Mouse (Mus musculus) frontal cortex, adult (tissue): ENCODE measurements around the gene Dlx4.

Source experiments
- ATAC-seq: cut with Nextera tagmentation; 2 replicates; pipeline ENCODE4 v1.9.2; 2017; ENCODE audit warnings: mild to moderate bottlenecking, moderate library complexity, mixed read lengths; ENCODE audit not compliant: low TSS enrichment

The Dlx4 gene

DNA sequence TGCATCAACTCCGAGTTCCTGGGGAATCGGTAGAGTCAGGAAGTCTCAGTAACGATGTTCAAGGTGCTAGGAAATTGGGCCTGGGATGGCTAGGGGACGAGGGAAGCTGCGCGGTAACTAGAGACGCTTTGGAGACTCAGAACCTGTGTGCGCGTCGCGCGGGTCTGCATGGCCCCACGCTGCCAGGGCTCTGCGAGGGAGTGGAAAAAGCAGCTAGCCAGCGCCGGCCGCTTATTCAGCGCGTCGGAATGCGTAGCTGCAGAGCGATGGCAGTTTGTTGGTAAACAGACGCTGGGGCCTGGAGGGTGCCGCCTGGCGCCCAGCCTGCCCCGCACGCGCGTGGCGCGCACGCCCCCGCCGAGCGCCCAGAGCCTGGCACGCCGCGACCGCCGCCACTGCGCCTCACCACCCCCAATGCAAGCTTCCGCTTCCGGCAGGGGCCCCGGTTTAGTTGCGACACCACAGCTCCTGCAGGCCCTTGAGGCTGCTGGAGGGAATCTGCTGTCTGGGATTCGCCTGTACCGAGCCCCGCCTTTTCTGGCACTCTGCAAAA, at the start of gene Dlx4:
TSS of gene Dlx4 (minus strand) at position 413 of the 553 bp plus-strand sequence.
- no peak for ATAC-seq

DNA sequence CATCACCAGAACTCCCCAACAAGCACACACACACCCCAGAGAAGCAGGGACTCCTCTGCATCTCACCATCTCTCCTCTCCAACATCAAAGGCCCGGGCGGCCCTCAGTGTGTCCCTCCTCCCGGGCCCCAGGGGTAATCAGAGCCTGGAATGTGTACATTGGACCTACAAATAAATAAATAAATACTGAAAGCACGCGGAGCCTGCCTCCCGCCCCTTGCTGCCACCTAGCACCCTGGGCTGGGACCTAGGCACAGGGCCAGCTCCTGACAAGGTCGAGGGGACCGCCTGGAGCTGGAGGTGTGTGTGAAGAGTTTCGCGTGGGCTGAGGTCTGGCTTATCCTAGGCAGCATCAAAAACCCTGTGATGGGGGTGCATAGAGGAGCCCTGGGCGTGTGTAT, 43.8 kb upstream of the Dlx4 start:
- no peak for ATAC-seq

DNA sequence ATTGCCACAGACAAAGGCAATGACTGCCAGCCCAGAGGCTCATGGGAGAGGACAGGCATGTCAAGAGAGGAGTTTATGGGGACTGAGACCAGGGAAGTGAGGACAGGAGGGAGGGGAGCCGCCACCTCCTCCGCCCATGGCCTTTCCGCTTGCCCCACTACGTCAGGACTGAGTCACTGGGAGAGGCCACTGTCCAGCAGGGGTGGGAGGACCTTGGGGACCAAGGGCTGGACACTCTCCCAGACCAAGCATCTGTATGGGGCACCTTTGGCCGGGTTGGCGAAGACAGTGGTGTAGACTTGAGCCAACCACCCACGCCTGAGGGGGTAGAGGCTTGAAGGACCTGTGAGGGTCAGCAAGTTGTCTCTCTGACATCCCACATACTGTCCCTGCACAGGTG, 40.8 kb upstream of the Dlx4 start:
- no peak for ATAC-seq

DNA sequence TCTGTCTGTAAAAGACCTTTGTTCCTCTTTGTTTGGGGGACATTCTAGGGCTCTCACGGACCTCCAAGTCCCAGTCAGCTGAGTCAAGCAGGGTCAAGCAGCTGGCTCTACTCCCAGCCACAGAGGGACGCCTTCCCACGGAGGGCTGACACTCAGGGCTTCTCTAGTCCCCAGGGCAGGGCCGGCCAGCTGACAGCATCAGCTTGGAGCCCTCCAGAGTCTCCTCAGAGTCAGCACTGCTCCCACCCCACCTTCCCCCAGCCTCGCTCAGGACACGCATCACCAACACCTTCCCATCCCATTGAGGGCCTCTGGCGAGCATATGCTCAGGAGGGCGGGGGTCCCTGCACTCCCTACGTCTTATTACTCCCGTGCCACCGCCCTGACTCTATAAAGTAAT, 39.6 kb upstream of the Dlx4 start:
- no peak for ATAC-seq

DNA sequence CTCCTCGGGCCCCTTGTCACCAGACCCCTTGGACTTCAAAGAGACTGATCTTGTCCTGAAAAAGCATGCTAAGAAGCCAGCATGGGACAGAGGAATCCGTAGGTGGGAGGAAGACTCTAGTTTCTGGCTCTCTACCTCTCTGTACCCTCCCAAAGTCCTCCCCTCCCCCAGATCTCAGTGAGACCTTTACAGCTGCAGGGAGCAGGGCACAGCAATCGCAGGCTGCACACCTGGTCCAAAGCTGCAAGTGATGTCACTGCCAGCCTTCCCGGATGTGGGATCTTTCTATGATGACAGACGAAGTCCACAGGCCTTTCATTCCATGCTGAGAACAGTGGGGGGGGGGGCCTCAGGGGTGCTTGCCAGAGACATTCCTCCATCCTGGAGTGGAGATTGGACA, 38.5 kb upstream of the Dlx4 start:
- ATAC-seq: no peak

DNA sequence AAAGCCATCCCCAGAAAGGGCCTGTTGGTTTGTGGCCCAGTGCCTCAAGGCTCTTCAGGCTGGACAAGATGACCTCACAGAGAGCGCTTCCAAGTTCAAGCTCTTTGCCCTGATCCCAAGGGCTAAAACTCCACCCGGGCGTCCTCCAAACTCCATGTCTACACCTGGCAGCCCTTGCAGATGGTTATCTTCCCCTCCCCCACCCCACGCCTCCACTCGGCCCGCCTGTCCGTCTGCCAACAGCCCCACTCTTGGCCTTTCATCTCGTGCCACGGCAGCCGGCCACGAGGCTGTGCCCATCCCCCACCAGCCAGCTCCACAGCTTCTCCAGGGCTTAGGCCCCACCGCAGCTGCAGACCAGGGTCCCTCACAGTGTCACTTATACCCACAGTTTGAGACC, 33.2 kb upstream of the Dlx4 start:
- ATAC-seq: no peak

DNA sequence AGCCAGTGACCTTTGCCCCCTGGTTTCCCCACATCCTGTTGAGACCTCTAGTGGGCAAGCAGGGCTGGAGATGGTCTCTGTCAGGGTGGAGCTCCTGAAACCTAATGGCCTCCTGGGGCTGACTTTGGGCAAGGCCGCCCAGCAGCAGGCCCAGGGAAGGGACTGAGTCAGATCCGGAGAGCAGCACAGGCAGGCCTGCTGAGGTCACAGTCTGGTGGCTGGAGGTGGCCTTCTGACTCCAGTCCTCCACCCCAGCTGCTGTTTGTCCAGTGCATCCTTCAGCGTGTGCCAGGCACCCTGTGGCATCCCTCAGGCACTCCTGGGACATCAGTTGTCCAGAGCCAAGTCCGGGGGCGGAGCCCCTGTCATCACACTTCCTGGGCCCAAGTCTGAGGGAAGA, 19.8 kb upstream of the Dlx4 start:
- no peak for ATAC-seq

DNA sequence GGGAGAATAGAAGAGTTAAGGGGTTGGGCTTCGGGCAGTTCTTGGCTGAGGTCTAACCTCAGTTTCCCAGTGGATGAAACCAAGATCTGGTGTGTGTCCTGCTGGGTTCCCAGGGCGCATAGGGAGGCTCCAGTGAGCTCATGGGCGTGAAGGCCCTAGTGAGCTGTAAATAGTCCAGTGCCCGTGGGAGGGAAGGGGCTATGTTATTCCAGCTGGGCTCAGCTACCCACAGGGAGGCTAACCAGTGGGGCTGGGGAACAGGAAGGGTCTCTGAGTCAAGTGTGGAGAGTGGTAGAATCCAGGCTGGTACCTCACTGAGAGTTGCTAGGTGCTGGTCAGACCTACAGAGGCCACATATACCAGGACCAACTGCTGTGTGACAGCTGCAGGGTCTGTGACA, 15.6 kb upstream of the Dlx4 start:
- ATAC-seq: no peak

DNA sequence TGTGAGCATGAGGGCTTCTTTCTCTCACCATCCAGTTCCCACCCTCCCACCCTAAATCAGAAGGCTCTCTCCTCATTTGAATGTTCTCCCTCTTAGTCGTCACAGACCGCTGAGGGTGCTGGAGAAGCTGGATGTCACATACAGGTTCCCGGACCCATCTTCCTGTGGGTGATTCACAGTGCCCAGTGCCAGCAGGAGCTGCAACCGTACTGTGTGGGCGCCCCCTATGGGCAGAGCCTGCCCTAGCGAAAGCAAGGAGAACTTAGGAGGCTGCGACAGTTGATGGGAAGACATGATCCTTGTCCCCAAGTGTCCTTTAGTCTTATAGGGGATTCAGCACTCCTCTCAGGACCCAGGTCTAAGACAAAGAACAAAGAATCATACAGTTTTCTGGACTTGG, 14.6 kb upstream of the Dlx4 start:
- ATAC-seq: no peak

DNA sequence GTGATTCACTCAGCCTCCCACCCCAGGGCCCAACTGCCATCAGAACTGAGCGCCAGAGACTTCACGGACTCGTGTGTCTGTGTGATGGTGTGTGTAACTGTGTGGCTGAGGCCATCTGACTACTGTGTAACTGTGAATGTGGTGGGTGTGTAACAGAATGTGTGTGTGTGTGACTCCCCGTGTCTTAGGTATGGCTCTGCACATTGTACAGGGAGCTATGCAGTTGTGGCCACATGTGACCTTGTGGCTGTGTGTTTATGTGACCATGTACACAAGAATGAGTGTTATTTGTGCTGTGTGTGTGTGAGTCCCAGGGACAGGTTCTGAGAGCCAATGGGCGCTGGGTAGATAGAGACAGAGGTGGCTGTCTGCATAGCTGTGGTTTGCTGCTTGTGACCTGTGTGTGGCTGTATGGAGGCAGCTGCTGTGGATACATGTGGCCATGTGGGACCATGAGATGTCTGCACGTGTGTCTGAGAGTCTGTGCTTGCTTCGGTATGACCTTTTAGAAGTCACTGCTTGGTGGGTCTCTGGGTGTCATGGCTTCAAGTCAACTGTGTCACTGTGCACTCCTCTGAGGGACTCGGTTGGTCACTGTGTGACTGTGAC, 13.8 kb upstream of the Dlx4 start:
- ATAC-seq: no peak

DNA sequence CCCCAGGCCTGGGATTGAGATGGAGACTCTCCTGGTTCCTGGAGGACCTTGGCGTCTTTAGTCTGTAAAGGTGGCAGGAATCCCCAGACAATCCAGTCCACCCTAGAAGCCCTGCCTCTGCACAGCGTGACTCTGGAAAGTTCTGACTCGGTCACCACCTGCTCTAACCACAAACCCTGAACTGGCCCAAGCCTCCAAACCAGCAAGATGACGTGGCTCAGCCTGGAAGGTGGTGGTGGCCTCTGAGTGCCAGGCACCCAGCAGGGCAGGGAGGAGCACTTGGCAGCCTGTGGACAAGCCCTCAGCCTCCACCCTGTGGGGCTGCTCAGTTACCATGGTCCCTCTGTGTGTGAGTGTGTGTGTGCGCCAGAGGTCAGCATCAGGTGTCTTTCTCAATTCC, 11.8 kb upstream of the Dlx4 start:
- no peak for ATAC-seq

DNA sequence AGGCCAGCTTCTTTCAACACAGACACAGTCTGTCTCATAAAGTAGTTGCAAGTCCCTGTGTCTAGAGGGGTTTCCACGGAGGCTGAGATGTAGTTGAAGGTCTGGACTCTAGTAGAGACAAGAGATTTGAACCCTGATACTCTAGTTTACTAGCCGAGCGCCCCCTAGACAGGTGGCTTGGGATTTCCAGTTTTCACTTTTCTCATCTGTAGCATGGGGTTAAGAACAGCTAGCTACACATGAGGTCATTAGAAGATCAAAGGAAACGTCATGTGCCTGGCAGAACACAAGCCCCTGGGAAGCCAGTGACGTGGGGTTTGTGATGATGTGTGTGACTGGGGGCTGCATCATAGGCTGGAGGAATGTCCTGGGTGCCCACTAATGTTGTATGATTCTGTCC, 11.3 kb upstream of the Dlx4 start:
- ATAC-seq: no peak

DNA sequence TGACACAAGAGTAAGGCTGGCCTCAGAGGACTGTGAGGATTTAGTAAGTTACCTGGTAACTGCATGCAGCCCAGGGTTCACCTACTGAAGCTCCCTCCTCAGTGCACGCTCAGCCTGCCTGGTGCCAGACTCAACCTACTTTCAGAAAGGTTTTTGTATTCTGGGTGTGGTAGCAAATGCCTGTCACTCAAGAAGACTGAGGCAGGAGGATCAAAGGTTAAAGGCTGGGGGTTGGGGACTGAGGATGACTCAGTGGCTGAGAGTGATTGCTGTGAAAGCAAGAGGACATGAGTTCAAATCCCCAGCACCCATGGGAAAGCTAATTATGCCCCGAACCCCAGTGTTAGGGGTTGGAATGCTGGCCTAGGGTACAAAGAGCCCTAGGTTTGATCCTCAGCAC, 9.4 kb upstream of the Dlx4 start:
- ATAC-seq: no peak

DNA sequence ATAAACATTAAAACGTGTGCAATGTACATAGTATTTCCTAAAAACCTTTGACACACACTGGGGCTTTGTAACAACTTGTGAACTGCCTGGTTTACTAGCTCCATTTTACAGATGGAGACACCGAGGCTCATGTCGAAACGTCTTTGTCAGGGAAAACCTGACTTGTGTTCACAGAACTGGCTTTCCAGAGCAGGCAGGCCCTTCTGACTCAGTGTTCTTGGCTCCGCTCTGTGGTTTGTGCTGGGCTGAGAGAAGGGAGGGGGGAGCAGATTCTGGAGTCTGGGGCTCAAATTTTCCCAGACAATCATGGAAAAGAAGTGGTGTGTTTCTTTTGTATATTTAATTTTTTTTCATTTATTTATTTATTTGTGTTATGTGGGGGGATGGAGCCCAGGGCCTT, 7.6 kb upstream of the Dlx4 start:
- ATAC-seq: no peak

DNA sequence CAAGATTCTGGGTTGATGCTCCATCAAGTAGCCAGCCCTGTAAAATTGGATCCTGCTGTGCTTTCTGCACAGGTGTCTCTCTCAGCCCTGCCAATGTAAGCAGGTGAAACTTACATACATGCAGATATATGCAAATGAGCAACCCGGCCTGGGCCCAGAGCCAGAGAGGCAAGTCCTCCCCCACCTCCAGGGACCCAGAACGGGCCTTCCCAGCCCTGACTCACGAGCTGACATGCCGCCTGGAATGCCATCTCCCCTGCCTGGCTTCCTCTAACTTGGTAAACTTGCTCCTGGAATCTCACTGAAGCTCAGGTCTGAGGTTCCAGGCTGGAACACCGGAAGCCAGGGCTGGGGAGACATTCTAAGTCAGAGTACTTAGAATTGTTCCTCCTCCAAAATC, 7.1 kb upstream of the Dlx4 start:
- ATAC-seq: no peak

DNA sequence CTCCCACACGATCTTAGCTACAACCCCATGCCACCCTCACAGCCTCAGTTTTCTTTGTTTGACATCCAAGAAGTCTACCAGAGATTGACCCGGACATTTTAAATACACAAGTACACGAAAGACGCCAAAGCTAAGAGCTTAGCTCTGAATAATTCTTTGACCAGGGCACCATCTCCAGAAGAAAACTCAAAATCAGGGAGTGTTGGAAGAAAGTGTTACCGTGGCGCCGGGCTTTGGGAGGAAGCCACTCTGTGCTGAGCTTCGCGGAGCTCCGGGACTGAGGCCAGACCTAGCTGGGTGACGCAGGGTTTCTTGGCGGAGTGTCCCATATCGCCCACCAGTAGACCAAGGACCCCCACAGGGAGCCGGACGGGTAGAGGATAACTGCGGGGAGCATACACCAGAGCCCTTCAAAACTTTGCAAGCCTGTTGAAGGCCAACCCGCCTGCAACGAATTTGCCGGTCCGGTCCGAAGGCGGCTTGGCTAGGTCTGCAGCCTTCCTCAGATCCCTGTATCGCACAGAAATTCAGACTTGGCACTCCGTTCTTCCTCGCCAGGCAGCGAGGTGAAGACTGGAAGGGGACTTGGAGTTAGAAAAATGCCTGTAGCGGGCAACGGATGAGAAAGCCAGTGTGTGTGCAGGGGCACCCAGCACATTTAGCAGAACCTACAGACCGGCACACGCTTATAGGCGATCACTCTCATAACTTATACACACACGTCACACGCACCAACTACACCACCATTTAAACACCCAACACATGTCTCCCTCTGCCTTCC, 4.4 kb upstream of the Dlx4 start:
- ATAC-seq: no peak

DNA sequence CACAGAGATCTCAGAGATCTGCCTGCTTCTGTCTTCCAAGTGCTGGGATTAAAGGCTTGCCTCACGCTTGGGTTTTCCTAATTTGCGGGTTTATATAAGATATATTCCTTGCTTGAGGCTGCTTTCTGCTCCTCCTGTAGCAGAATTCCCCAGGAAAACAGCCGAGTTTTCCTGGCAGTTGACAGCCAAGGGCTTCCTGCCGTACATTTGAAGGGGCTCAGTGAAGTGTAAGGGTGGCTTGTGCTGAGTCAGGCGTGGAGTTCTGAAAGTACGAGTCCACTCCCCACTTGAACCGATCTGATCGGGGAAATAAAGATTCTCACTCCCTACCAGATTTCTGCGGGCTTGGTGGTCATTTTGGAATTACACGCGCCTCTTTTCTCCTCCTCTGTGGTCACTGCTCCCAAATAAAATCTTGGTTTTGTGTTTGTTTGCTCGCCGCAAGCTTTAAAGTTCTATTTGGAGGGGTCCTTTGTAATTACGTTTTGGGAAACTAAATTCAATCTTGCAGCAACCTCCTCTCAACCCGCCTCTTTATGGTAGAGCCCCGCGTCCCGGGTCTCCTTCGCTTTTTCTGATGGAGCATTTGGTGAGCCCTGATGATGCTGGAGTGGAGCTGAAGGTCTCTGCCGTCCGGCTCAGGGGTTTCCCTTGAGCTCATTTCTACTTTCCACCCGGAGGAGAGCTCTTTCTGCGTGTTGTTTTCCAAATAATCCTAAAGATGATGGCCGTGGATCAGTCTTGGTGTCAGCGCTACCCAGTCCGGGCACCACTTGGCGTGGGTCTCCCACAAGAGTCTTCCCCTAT, 3.6 kb upstream of the Dlx4 start:
- no peak for ATAC-seq

DNA sequence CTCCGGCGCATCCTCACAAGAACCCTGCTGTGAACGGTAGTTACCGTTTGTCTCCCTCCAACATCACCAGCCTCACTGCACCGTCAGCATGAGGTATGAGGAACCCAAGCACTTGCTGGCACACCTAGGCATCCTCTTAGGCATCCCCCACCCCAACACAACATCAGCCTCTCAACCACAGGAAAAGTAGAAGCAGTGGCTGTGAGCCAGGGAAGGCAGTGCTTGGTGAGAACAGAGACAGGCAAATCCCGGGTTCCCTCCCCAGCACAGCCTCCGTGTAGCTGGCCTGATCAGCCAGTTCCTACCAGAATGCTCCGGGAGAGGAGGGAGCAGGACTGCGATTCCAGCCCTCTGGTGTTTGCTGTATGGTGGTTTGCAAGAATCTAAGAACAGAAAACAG, 2.7 kb upstream of the Dlx4 start:
- no peak for ATAC-seq

DNA sequence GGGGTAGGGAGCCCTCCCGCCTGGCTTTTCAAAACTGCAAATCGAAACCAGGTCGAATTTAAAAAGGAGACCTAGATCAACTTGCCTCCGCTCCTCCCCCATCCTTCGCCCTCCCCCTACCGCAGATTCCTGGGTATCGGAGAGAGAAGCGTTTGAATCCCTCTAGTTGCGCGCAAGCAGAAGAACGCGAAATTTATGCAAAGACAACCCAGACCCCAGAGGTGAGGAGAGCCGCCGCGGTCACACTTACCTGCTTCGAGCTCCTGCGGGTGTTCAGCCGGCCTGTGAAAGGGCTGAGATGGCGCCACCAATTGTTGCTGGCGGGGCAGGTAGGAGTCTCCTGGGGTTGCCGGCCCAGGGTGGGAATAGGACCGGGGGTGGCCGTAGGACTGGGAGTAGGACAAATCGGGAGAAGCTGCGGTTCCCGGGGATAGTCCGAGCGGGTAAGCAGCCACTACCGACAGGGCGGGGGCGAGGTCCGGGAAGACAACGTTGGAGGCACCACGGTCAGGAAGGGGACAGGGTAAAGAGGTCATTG, 1.0 kb downstream of the Dlx4 start:
- no peak for ATAC-seq

DNA sequence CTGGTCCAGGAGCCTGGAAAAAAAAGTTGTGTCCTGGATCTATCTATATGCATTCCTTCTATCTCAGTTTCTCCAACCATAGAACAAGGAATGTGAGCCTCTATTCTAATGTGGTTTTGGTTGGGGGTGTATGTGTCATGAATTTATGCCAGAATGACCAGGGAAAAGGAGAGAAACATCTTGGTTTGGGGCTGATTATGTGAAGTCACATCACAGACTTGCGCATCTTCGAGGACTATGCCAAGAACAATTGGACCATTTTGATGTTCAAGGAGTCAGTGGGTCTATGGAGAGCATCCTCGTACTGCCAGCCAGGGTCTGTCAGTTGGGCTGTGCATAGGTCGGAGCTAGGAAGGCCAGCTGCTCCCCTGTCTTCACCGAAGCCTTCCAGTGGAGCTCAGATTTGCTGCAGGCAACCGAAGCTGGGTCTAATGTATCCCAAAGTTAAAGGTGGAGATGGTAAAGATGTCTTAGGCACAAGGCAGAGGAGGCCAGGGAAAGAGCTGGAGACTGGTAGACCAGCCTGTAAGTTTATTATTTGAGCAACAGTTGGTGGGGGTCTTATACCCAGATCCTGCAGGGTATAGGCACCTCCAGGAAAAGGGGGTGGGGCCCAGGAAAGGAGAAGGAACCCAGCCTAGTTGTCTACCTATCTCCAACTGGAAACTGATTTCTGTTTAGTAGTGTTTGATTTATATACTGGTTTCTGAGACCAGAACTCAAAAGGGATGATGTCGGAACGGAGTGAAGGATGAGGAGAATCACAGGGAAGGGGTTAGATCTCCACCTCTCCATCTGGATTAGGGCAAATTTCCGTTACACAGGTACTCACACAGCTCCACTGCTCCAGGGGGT, 1.7 kb downstream of the Dlx4 start:
- ATAC-seq: no peak

DNA sequence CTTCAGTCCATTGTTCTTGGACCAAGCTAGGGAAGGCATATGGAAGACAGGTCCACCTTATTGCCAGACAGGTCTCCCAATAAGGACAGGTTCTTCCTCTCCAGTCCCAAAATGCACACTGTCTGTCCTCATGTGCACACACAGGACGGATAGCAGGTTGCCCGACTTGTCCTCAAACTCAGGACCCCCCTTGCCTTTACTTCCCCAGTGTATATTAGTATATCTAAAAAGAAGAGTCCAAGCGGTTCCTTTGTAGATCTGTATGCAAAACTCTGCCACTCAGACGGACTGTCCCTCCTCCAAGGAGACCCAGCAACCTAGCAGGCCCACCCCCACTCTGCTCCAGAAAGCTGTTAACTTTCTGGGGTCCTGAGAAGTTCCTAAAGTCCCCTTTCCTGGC, 2.4 kb downstream of the Dlx4 start:
- ATAC-seq: no peak
